Mouse (Mus musculus) A20 (cell line): Measurements from ENCODE around the gene Ctbp2.

ENCODE experiments used
- DNase-seq: peaks from one replicate; pipeline ENCODE4 v3.0.0-alpha.2; 2011; ENCODE audit warnings: low read depth, low spot score

Ctbp2 gene

GRCm38 (mm10) chr7:133041784-133042183, 82.4 kb downstream of the Ctbp2 start:
- no peak for DNase-seq

- no peak for DNase-seq
Observed at GRCm38 (mm10) chr7:133040688-133041345, 83.3 kb downstream of the Ctbp2 start.

- no peak for DNase-seq
Observed at GRCm38 (mm10) chr7:133039556-133040255, 84.4 kb downstream of the Ctbp2 start.

GRCm38 (mm10) chr7:133037618-133038017, 86.5 kb downstream of the Ctbp2 start:
- DNase-seq = no peak

GRCm38 (mm10) chr7:133037217-133037616, 86.9 kb downstream of the Ctbp2 start:
- peak; percentile 12 for DNase-seq

- no peak for DNase-seq
Observed at GRCm38 (mm10) chr7:133035901-133036300, 88.3 kb downstream of the Ctbp2 start.

- peak; percentile 41 for DNase-seq
Observed at GRCm38 (mm10) chr7:133032589-133033203, 91.5 kb downstream of the Ctbp2 start.

- no peak for DNase-seq
Observed at GRCm38 (mm10) chr7:133029496-133030047, 94.6 kb downstream of the Ctbp2 start.

- DNase-seq = no peak
Observed at GRCm38 (mm10) chr7:133029004-133029403, 95.2 kb downstream of the Ctbp2 start.

- DNase-seq = no peak
Observed at GRCm38 (mm10) chr7:133027930-133028329, 96.2 kb downstream of the Ctbp2 start.

- DNase-seq = no peak
Observed at GRCm38 (mm10) chr7:133024694-133025093, 99.5 kb downstream of the Ctbp2 start.

GRCm38 (mm10) chr7:133019481-133020020, 104.6 kb downstream of the Ctbp2 start:
- no peak for DNase-seq

GRCm38 (mm10) chr7:133018961-133019360, 105.2 kb downstream of the Ctbp2 start:
- DNase-seq = no peak

GRCm38 (mm10) chr7:133015416-133016070, 108.6 kb downstream of the Ctbp2 start:
- no peak for DNase-seq

- DNase-seq = no peak
Observed at GRCm38 (mm10) chr7:133014631-133015030, 109.5 kb downstream of the Ctbp2 start.

- DNase-seq = no peak
Observed at GRCm38 (mm10) chr7:133013923-133014322, 110.2 kb downstream of the Ctbp2 start.

GRCm38 (mm10) chr7:133012637-133013366, 111.4 kb downstream of the Ctbp2 start:
- no peak for DNase-seq

GRCm38 (mm10) chr7:133011611-133012010, 112.5 kb downstream of the Ctbp2 start:
- DNase-seq = no peak

- no peak for DNase-seq
Observed at GRCm38 (mm10) chr7:133011191-133011590, 113.0 kb downstream of the Ctbp2 start.

- no peak for DNase-seq
Observed at GRCm38 (mm10) chr7:133010477-133010876, 113.7 kb downstream of the Ctbp2 start.

- DNase-seq = no peak
Observed at GRCm38 (mm10) chr7:133009676-133010075, 114.5 kb downstream of the Ctbp2 start.
